Mouse (Mus musculus) E14TG2a.4 (cell line): ENCODE data around the gene Uqcc3.

ENCODE experiments used
- CTCF ChIP-seq: conservative IDR thresholded peaks from 2 replicates; pipeline ENCODE4 v1.5.1; 2014; ENCODE audit warnings: low read length
- NANOG ChIP-seq: IDR thresholded peaks from 2 replicates; pipeline ENCODE4 v1.6.1; 2014; ENCODE audit warnings: borderline replicate concordance, low read length, mixed read lengths

GRCm38 (mm10) chr19:8926766-8927165 lies 46.0 kb upstream of the Uqcc3 start:
- TF ChIP-seq CTCF (no peak), NANOG (no peak)
